Mouse (Mus musculus) midbrain, embryonic 13.5 days (tissue): Measurements from ENCODE around the gene St7. TPM values are rescaled to one million over a fixed set of nuclear protein-coding genes. Genes with fewer than 3 reads are reported as not detected.

ENCODE experiments used
- ATAC-seq: fragments of 200-750 bp; cut with Nextera tagmentation; 2 replicates; pipeline ENCODE4 v1.8.0; 2017; ENCODE audit warnings: mild to moderate bottlenecking, moderate TSS enrichment, moderate library complexity
- H3K27ac ChIP-seq: fragments of 300-500 bp; sonication (generic); 2 replicates; pipeline ENCODE4 v1.5.1; 2015; ENCODE audit warnings: inconsistent platforms, mild to moderate bottlenecking, moderate library complexity
- H3K27me3 ChIP-seq: fragments of 300-500 bp; sonication (generic); 2 replicates; pipeline ENCODE4 v1.6.1; 2015; ENCODE audit warnings: mild to moderate bottlenecking, inconsistent platforms
- H3K36me3 ChIP-seq: fragments of 300-500 bp; sonication (generic); 2 replicates; pipeline ENCODE4 v1.6.1; 2015; ENCODE audit warnings: mild to moderate bottlenecking, inconsistent platforms
- H3K4me1 ChIP-seq: fragments of 300-500 bp; sonication (generic); replicated peaks from 2 replicates; pipeline ENCODE4 v1.6.1; 2015; ENCODE audit warnings: inconsistent platforms
- H3K4me2 ChIP-seq: fragments of 300-500 bp; sonication (generic); replicated peaks from 2 replicates; pipeline ENCODE4 v1.6.1; 2015; ENCODE audit warnings: moderate library complexity, mild to moderate bottlenecking, inconsistent platforms
- H3K4me3 ChIP-seq: fragments of 300-500 bp; sonication (generic); replicated peaks from 2 replicates; pipeline ENCODE4 v1.5.1; 2015; ENCODE audit warnings: mild to moderate bottlenecking, inconsistent platforms
- H3K9ac ChIP-seq: fragments of 300-500 bp; sonication (generic); replicated peaks from 2 replicates; pipeline ENCODE4 v1.6.1; 2015; ENCODE audit warnings: mild to moderate bottlenecking, inconsistent platforms
- H3K9me3 ChIP-seq: fragments of 300-500 bp; sonication (generic); 2 replicates; pipeline ENCODE4 v1.6.1; 2016; ENCODE audit warnings: mild to moderate bottlenecking, inconsistent platforms
- whole genome bisulfite sequencing: fragments of 180-500 bp; shearing (Covaris S2); methylation state at CpG from one replicate; pipeline ENCODE4 v1.1.7; 2015; 5-methylcytosine and 5-hydroxymethylcytosine counted together
- polyA plus RNA-seq: library from polyadenylated mRNA; unstranded; fragments of >200 nt; fragmentation: Nextera tagmentation; extraction: Ambion mirVana; gene quantifications from 2 replicates; pipeline ENCODE4 v1.2.1, GENCODE M21; 2015

Gene St7
- polyA plus RNA-seq, 1 experiment from 2014 or later = 63.0 TPM

- H3K4me3 ChIP-seq = no peak overlapping the region
- peaks cover 10% of the 10 kb centered on the region; the same call in 1 of the 2 replicates for H3K4me1 ChIP-seq
- H3K4me2 ChIP-seq = no peak overlapping the region
- H3K9ac ChIP-seq = no peak overlapping the region
- WGBS = 20% methylated on average over 5 of the region's 5 CpGs
- no peak overlapping the region for H3K27ac ChIP-seq
- 0 out of 2 replicates have a peak, but pooled peaks cover 3% of the 10 kb centered on the region for H3K27me3 ChIP-seq
- no peak for ATAC-seq
- no peaks in the 10 kb centered on the region for H3K36me3 ChIP-seq
- H3K9me3 ChIP-seq = no peaks in the 10 kb centered on the region
These were observed 29.0 kb downstream of the St7 start for GRCm38 (mm10) chr6:17721706-17722105.

GRCm38 (mm10) chr6:17725841-17726460, 33.2 kb downstream of the St7 start:
- WGBS = 48% methylated on average over 7 of the region's 7 CpGs

GRCm38 (mm10) chr6:17727241-17727640, 34.5 kb downstream of the St7 start:
- Histone ChIP-seq H3K36me3 (no peaks in the 10 kb centered on the region), H3K4me1 (no peaks in the 10 kb centered on the region), H3K27me3 (0 out of 2 replicates have a peak, but pooled peaks cover 3% of the 10 kb centered on the region), H3K27ac (no peak overlapping the region), H3K9ac (no peak overlapping the region), H3K9me3 (no peaks in the 10 kb centered on the region), H3K4me3 (no peak overlapping the region), H3K4me2 (no peak overlapping the region)
- 94% methylated on average over 3 of the region's 3 CpGs for WGBS
- no peak for ATAC-seq

More at GRCm38 (mm10) chr6:17725841-17726460, 33.2 kb downstream of the St7 start:
- Histone ChIP-seq H3K9me3 (no peaks in the 10 kb centered on the region), H3K27me3 (0 out of 2 replicates have a peak, but pooled peaks cover 3% of the 10 kb centered on the region), H3K4me3 (no peak overlapping the region), H3K4me2 (no peak overlapping the region), H3K9ac (no peak overlapping the region), H3K27ac (no peak overlapping the region), H3K36me3 (no peaks in the 10 kb centered on the region), H3K4me1 (peaks cover 10% of the 10 kb centered on the region; the same call in 1 of the 2 replicates)
- peak; percentile 63; the same call in 1 of the 2 replicates for ATAC-seq

- 80% methylated on average over 9 of the region's 9 CpGs for WGBS
- H3K27me3 ChIP-seq = 0 out of 2 replicates have a peak, but pooled peaks cover 3% of the 10 kb centered on the region
- H3K36me3 ChIP-seq = no peaks in the 10 kb centered on the region
- no peaks in the 10 kb centered on the region for H3K9me3 ChIP-seq
- no peak for ATAC-seq
- H3K9ac ChIP-seq = no peak overlapping the region
- no peak overlapping the region for H3K4me2 ChIP-seq
- H3K4me1 ChIP-seq = no peaks in the 10 kb centered on the region
- H3K27ac ChIP-seq = no peak overlapping the region
- no peak overlapping the region for H3K4me3 ChIP-seq
These were observed 35.4 kb downstream of the St7 start for GRCm38 (mm10) chr6:17727891-17728790.

- Histone ChIP-seq H3K36me3 (no peaks in the 10 kb centered on the region), H3K9ac (no peak overlapping the region), H3K4me2 (no peak overlapping the region), H3K9me3 (no peaks in the 10 kb centered on the region), H3K27ac (no peak overlapping the region), H3K4me1 (no peaks in the 10 kb centered on the region), H3K4me3 (no peak overlapping the region), H3K27me3 (no peaks in the 10 kb centered on the region)
- no peak for ATAC-seq
- 89% methylated on average over 6 of the region's 6 CpGs for WGBS
These were observed 37.4 kb downstream of the St7 start for GRCm38 (mm10) chr6:17730122-17730521.

- no peaks in the 10 kb centered on the region for H3K9me3 ChIP-seq
- no peak for ATAC-seq
- H3K9ac ChIP-seq = no peak overlapping the region
- no peak overlapping the region for H3K4me3 ChIP-seq
- H3K27me3 ChIP-seq = no peaks in the 10 kb centered on the region
- WGBS = 81% methylated on average over 5 of the region's 5 CpGs
- no peaks in the 10 kb centered on the region for H3K36me3 ChIP-seq
- no peaks in the 10 kb centered on the region for H3K4me1 ChIP-seq
- no peak overlapping the region for H3K27ac ChIP-seq
- H3K4me2 ChIP-seq = no peak overlapping the region
These were observed 39.0 kb downstream of the St7 start for GRCm38 (mm10) chr6:17731694-17732093.

GRCm38 (mm10) chr6:17733951-17734411, 41.2 kb downstream of the St7 start:
- Histone ChIP-seq H3K4me2 (no peak overlapping the region), H3K36me3 (no peaks in the 10 kb centered on the region), H3K4me3 (no peak overlapping the region), H3K9ac (no peak overlapping the region), H3K27me3 (no peaks in the 10 kb centered on the region), H3K27ac (no peak overlapping the region), H3K4me1 (no peaks in the 10 kb centered on the region), H3K9me3 (no peaks in the 10 kb centered on the region)
- no peak for ATAC-seq
- 87% methylated on average over 8 of the region's 8 CpGs for WGBS

GRCm38 (mm10) chr6:17737262-17737948, 44.7 kb downstream of the St7 start:
- no peaks in the 10 kb centered on the region for H3K9me3 ChIP-seq
- no peak overlapping the region for H3K4me2 ChIP-seq
- H3K36me3 ChIP-seq = no peaks in the 10 kb centered on the region
- H3K27me3 ChIP-seq = no peaks in the 10 kb centered on the region
- ATAC-seq = no peak
- H3K4me1 ChIP-seq = no peaks in the 10 kb centered on the region
- H3K4me3 ChIP-seq = no peak overlapping the region
- WGBS = 93% methylated on average over 8 of the region's 8 CpGs
- no peak overlapping the region for H3K27ac ChIP-seq
- H3K9ac ChIP-seq = no peak overlapping the region

- Histone ChIP-seq H3K9me3 (no peaks in the 10 kb centered on the region), H3K4me1 (no peaks in the 10 kb centered on the region), H3K27ac (no peak overlapping the region), H3K27me3 (no peaks in the 10 kb centered on the region), H3K9ac (no peak overlapping the region), H3K36me3 (no peaks in the 10 kb centered on the region), H3K4me2 (no peak overlapping the region), H3K4me3 (no peak overlapping the region)
- WGBS = 94% methylated on average over 1 of the region's 1 CpGs
- ATAC-seq = no peak
These were observed 47.4 kb downstream of the St7 start for GRCm38 (mm10) chr6:17740128-17740527.

GRCm38 (mm10) chr6:17741639-17742038, 48.9 kb downstream of the St7 start:
- H3K36me3 ChIP-seq = no peaks in the 10 kb centered on the region
- H3K4me2 ChIP-seq = no peak overlapping the region
- no peak for ATAC-seq
- H3K9me3 ChIP-seq = no peaks in the 10 kb centered on the region
- H3K27ac ChIP-seq = no peak overlapping the region
- H3K9ac ChIP-seq = no peak overlapping the region
- 95% methylated on average over 6 of the region's 6 CpGs for WGBS
- no peak overlapping the region for H3K4me3 ChIP-seq
- H3K27me3 ChIP-seq = no peaks in the 10 kb centered on the region
- no peaks in the 10 kb centered on the region for H3K4me1 ChIP-seq

- Histone ChIP-seq H3K4me1 (no peaks in the 10 kb centered on the region), H3K9ac (no peak overlapping the region), H3K4me3 (no peak overlapping the region), H3K36me3 (no peaks in the 10 kb centered on the region), H3K4me2 (no peak overlapping the region), H3K9me3 (no peaks in the 10 kb centered on the region), H3K27ac (no peak overlapping the region), H3K27me3 (no peaks in the 10 kb centered on the region)
- no peak for ATAC-seq
- 94% methylated on average over 4 of the region's 4 CpGs for whole genome bisulfite sequencing
These were observed 49.5 kb downstream of the St7 start for GRCm38 (mm10) chr6:17742209-17742608.

GRCm38 (mm10) chr6:17743325-17743724, 50.6 kb downstream of the St7 start:
- Histone ChIP-seq H3K36me3 (no peaks in the 10 kb centered on the region), H3K4me1 (no peaks in the 10 kb centered on the region), H3K4me2 (no peak overlapping the region), H3K9ac (no peak overlapping the region), H3K4me3 (no peak overlapping the region), H3K27ac (no peak overlapping the region), H3K9me3 (no peaks in the 10 kb centered on the region), H3K27me3 (no peaks in the 10 kb centered on the region)
- no peak for ATAC-seq
- 90% methylated on average over 4 of the region's 4 CpGs for WGBS
